Mouse (Mus musculus) CD4-positive naive resting alpha-beta T cell, adult 57 days (primary cell): Measurements from ENCODE around the gene Adat1. TPM values are rescaled to one million over a fixed set of nuclear protein-coding genes. Genes with fewer than 3 reads are reported as not detected.

ENCODE experiments used
- total RNA-seq: library from RNA; stranded (reverse); gene quantifications from one replicate; pipeline ENCODE4 v1.2.4, GENCODE M21; 2023

Gene Adat1
- 5.3 TPM for total RNA-seq

GRCm38 (mm10) chr8:111992013-111992702 is at the start of gene Adat1:
TSS of gene Adat1 (minus strand) at chr8:111992302.

GRCm38 (mm10) chr8:112014936-112015335 is 22.8 kb upstream of the Adat1 start, which contains the start of gene Gm6793:
TSS of gene Gm6793 (minus strand) at chr8:112015036.

GRCm38 (mm10) chr8:112010997-112011815 is 19.1 kb upstream of the Adat1 start, which contains the start of the genes Kars and Terf2ip:
TSS of gene Kars (minus strand) at chr8:112011323.
TSS of gene Terf2ip (plus strand) at chr8:112011398.

GRCm38 (mm10) chr8:111940171-111941100 is 51.7 kb downstream of the Adat1 start, which contains the start of gene Gabarapl2:
TSS of gene Gabarapl2 (plus strand) at chr8:111940703.

GRCm38 (mm10) chr8:111933348-111934076 is 58.6 kb downstream of the Adat1 start, which contains the start of gene Tmem231:
TSS of gene Tmem231 (minus strand) at chr8:111933881.

Other genes starting within 250 kb of the Adat1 start
- gene Bcar1, start 248.5 kb downstream of the Adat1 start, total RNA-seq = 0.95 TPM
- 38.5 TPM for gene Cfdp1, start 138.0 kb downstream of the Adat1 start, total RNA-seq
- 2.8 TPM for gene Tmem170, start 115.6 kb downstream of the Adat1 start, total RNA-seq
- gene Chst5, start 81.9 kb downstream of the Adat1 start, total RNA-seq = not detected
- 1.1 TPM for gene Tmem231, start 58.4 kb downstream of the Adat1 start, total RNA-seq
- gene Gabarapl2, start 51.6 kb downstream of the Adat1 start, total RNA-seq = 98.3 TPM
- gene Kars, start 19.0 kb upstream of the Adat1 start, total RNA-seq = 75.6 TPM
- 16.3 TPM for gene Terf2ip, start 19.1 kb upstream of the Adat1 start, total RNA-seq
- gene Gm6793, start 22.7 kb upstream of the Adat1 start, total RNA-seq = not detected